Mouse (Mus musculus) forebrain, embryonic 10.5 days (tissue): ENCODE results near the gene Ap3d1. TPM values are rescaled to one million over a fixed set of nuclear protein-coding genes. Genes with fewer than 3 reads are reported as not detected.
A peak's percentile ranks its signal among the peaks of the same experiment; 100 is the strongest.

Experiments used
- DNase-seq: peaks from one replicate; pipeline ENCODE4 v3.0.0-alpha.2; 2017; ENCODE audit warnings: low spot score; ENCODE audit errors: extremely low spot score
- H3K27ac ChIP-seq: fragments of 300-500 bp; sonication (generic); 2 replicates; pipeline ENCODE4 v1.5.1; 2016; ENCODE audit warnings: mild to moderate bottlenecking
- H3K27me3 ChIP-seq: fragments of 300-500 bp; sonication (generic); 2 replicates; pipeline ENCODE4 v1.6.1; 2016; ENCODE audit warnings: mild to moderate bottlenecking; ENCODE audit not compliant: poor library complexity, severe bottlenecking
- H3K36me3 ChIP-seq: fragments of 300-500 bp; sonication (generic); replicated peaks from 2 replicates; pipeline ENCODE4 v1.6.1; 2016; ENCODE audit warnings: mild to moderate bottlenecking, moderate library complexity
- H3K4me1 ChIP-seq: fragments of 300-500 bp; sonication (generic); 2 replicates; pipeline ENCODE4 v1.6.1; 2016
- H3K4me3 ChIP-seq: fragments of 300-500 bp; sonication (generic); 2 replicates; pipeline ENCODE4 v1.5.1; 2016; ENCODE audit warnings: mild to moderate bottlenecking, moderate library complexity
- H3K9me3 ChIP-seq: fragments of 300-500 bp; sonication (generic); 2 replicates; pipeline ENCODE4 v1.6.1; 2016; ENCODE audit warnings: mild to moderate bottlenecking, moderate library complexity
- WGBS: fragments of 180-500 bp; shearing (Covaris S2); methylation state at CpG from one replicate; pipeline ENCODE4 v1.1.7; 2016; 5-methylcytosine and 5-hydroxymethylcytosine counted together
- polyA plus RNA-seq: library from polyadenylated mRNA; unstranded; fragments of >200 nt; fragmentation: Nextera tagmentation; extraction: Ambion mirVana; gene quantifications from 2 replicates; pipeline ENCODE4 v1.2.1, GENCODE M21; 2016

Gene Ap3d1
- polyA plus RNA-seq, 1 experiment from 2014 or later = 58.7 TPM

DNA sequence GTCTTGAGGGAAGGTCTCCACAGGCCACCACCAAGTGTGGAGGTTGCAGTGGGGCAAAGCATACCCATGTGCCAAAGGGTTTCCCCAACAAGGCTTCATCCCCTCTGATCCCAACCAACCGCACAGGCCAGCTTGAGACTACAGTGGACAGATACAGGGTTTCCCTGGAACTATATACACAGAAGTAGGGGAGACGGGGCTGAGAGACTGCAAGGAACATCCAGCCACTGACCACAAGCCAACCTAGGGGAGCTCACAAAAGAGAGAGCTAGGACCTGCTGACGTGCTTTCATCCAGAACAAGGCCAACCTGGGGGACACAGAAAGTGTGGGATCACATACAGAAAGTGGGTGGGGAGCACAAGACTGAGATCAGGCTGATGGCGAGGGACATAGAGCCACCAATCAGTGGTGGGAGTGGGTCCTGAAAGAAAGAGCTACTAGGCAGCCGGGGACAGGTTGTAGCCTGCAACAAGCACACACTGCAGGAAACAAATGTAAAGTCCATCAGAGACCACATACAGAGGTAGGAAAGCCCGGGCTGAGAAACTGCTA lies 67.1 kb downstream of the Ap3d1 start:
- H3K36me3 ChIP-seq = peaks cover 43% of the 10 kb centered on the region
- H3K4me3 ChIP-seq = peak overlapping the region; percentile 99
- H3K27ac ChIP-seq = peak overlapping the region; percentile 96
- no peaks in the 10 kb centered on the region for H3K9me3 ChIP-seq
- WGBS = 29% methylated on average over 6 of the region's 6 CpGs
- DNase-seq = peak; percentile 27
- peaks cover 72% of the 10 kb centered on the region for H3K4me1 ChIP-seq
- no peaks in the 10 kb centered on the region for H3K27me3 ChIP-seq

DNA sequence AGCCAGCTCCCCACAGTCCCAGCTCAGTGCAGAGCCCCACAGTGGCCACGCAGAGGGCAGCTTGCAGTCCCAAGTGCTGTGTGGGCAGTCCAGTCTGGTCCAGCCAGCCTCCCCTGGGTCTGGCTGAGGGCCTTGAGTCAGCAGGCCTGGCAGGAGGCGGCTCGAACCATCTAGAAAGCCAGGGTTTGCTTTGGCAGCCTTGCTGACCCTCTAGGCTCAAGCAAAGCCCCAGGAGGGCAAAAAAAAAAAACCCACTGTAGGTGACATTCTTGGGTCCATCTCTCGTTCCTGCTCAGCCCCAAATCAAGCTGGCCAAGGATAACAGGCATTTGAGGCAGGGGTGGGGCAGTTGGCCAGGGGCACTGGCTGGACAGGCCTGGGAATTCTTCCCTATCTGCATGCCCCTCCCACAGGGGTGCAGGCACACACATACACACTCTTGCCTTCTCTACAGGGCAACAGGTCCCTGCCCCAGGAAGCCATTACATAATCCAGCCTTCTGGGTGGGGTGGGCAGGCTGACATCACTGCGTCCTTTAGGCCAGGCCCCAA lies 67.8 kb downstream of the Ap3d1 start:
- H3K9me3 ChIP-seq = no peaks in the 10 kb centered on the region
- peak overlapping the region; percentile 96 for H3K27ac ChIP-seq
- H3K4me3 ChIP-seq = peak overlapping the region; percentile 99
- H3K27me3 ChIP-seq = no peaks in the 10 kb centered on the region
- H3K4me1 ChIP-seq = peaks cover 66% of the 10 kb centered on the region
- no peak for DNase-seq
- 72% methylated on average over 5 of the region's 5 CpGs for WGBS
- H3K36me3 ChIP-seq = peaks cover 50% of the 10 kb centered on the region

DNA sequence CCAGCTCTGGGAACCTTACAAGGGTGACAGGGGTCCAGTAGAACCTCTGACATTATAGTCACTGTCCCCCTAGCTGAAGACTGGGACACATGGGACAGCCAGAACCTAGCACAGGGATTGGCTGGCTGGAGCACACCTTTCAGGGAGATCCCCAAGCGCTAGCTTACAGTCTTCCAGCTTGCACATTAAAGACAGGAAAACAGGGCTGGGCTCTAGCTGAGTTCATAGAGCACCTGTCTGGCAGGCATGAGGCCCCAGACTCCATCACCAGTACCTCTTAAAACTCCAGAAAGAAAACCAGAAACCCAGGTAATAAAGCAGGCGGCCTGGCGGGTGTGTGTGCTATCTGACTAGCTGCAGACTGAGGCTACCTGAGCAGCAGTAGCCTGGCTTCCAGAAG lies 68.4 kb downstream of the Ap3d1 start:
- 91% methylated on average over 3 of the region's 3 CpGs for WGBS
- no peaks in the 10 kb centered on the region for H3K9me3 ChIP-seq
- H3K27me3 ChIP-seq = no peaks in the 10 kb centered on the region
- peaks cover 55% of the 10 kb centered on the region for H3K36me3 ChIP-seq
- no peak for DNase-seq
- peak overlapping the region; percentile 99 for H3K4me3 ChIP-seq
- H3K4me1 ChIP-seq = peaks cover 60% of the 10 kb centered on the region
- peak overlapping the region; percentile 96 for H3K27ac ChIP-seq

DNA sequence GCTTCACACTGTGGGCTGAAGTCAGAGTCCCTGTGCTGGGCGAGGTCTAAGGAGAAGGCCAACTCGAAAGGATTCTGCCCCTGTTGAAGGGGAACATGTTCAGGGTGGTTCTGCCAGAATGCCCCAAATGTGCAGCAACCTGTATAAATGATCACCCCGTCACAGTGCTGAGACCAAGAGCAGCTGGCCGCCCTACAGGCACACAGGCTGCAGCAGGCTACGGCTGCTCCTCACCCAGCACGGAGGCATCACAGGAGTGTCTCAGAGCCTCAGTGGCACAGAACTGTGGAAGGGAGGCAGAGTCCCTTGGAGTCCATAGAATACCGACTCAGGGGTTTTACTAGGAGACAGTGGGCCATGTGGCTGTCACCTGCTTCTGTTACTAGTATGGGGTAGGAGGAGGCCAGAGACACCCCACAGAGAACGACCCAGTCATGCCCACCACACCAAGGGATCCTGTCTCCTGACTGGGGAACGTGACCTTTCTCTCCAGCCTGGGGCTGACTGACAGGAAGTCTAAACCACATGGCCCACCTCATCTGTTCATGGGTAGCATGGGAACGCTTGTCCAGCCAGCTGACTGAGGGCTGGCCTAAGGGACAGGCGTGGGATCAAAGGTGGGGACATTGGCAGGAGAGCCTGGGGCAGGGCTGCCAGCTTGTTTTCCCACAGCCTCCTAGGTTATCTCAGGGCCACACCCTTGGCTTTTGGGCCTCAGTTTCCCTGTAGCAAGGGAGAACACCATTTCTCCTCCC lies 70.0 kb downstream of the Ap3d1 start:
- Histone ChIP-seq H3K9me3 (no peaks in the 10 kb centered on the region), H3K27me3 (no peaks in the 10 kb centered on the region), H3K27ac (no peak overlapping the region), H3K36me3 (peaks cover 71% of the 10 kb centered on the region), H3K4me1 (peaks cover 45% of the 10 kb centered on the region), H3K4me3 (peak overlapping the region; percentile 17)
- WGBS = 87% methylated on average over 11 of the region's 11 CpGs
- no peak for DNase-seq

DNA sequence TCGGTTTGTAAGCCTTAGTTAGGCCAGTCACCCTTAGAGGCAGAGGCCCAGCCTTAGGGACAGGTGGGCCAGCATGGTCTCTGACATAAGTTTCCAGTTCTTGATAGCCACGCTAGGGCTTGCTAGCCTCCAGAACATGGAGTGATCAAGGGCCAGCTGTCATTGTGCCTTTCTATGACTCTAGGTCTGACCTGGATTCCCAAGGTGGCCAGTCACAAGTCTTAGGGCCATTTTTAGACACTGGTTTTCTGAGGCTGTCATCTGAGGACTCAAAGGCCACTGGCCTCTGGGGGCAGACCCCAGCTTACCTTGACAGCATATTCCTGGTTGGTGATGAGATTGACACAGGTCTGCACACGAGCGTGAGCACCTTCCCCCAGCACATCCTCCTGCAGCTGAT lies 70.8 kb downstream of the Ap3d1 start:
- Histone ChIP-seq H3K27me3 (no peaks in the 10 kb centered on the region), H3K4me1 (peaks cover 46% of the 10 kb centered on the region), H3K9me3 (no peaks in the 10 kb centered on the region), H3K4me3 (peak overlapping the region; percentile 2; the same call in 1 of the 2 replicates), H3K27ac (no peak overlapping the region), H3K36me3 (peaks cover 79% of the 10 kb centered on the region)
- DNase-seq = no peak
- 90% methylated on average over 4 of the region's 4 CpGs for WGBS

DNA sequence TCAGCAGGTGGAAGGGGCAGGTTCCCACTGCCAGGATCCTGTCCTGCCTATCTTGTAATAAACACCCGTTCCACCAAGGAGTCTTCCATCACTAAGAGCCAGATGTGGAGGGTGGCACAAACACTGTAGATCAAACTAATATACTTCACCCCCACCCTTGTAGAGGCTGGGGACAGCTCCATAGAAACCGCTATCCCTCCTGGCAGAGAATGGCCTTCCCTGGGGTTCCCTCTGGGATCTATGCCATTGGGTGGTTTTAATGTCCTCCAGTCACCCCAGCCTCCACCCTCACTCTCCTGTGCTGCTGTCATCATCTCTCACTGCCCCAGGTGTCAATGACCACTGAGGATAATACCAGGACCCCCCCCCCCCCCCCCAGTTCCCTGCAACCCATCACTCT lies 71.5 kb downstream of the Ap3d1 start:
- peaks cover 53% of the 10 kb centered on the region for H3K4me1 ChIP-seq
- WGBS = 93% methylated on average over 2 of the region's 2 CpGs
- no peaks in the 10 kb centered on the region for H3K27me3 ChIP-seq
- DNase-seq = no peak
- H3K4me3 ChIP-seq = no peak overlapping the region
- no peak overlapping the region for H3K27ac ChIP-seq
- H3K9me3 ChIP-seq = no peaks in the 10 kb centered on the region
- H3K36me3 ChIP-seq = peaks cover 87% of the 10 kb centered on the region

DNA sequence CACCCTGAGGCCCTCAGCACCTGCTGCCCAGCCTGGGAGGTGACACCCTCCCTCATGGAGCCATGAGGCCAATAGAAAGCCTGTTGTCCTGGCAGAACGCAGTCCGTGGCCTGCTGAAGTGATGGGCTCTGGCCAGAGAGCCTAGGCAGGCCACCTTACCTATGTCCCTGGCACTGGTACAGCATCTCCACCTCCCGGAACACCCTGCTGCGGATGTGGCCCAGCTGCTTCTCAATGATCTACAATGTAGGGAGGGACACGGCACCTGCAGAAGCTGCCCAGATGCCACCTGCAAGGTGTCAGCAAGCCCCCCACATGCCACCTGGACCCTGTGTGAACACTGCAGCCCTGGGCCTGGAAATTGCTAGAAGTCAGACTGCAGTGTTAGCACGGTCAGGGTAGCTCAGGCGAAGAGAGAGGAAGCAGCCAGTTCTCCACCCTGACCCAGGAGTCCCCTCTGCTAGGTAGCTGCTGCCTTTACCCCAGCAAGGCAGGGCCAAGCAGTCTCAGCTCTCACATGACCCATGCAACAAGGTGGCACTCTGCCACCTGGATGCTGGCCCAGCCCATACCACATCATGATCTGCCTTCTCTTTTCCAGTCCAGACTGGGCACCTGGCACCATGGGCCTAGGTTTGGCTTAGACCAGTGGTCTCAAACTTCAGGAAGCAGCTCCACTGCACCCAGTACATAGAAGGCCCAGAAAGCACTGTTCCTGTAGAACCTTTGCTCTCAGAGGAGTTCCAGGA lies 72.2 kb downstream of the Ap3d1 start:
- Histone ChIP-seq H3K36me3 (peaks cover 92% of the 10 kb centered on the region), H3K4me3 (no peak overlapping the region), H3K9me3 (no peaks in the 10 kb centered on the region), H3K4me1 (peaks cover 53% of the 10 kb centered on the region), H3K27ac (no peak overlapping the region), H3K27me3 (no peaks in the 10 kb centered on the region)
- WGBS = 93% methylated on average over 7 of the region's 7 CpGs
- no peak for DNase-seq

DNA sequence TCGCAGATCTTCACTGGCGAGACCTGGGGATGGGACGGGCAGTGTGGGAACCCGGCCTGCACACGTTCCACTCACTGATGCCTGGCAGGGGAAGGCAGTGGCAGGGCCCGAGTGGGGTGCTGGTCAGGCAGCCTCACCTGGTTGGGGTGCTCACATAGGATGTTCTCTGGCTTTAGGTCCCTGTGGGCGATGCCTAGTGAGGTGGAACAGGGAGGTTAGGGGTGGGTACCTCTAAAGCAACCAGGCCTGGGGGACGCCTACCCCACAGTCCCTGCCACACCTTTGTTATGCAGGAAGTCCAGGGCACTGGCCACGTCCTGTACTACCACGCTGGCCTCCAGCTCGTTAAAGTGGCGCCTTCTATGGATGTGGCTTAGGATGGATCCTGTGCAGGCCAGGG lies 73.0 kb downstream of the Ap3d1 start:
- Histone ChIP-seq H3K27ac (no peak overlapping the region), H3K4me3 (no peak overlapping the region), H3K27me3 (no peaks in the 10 kb centered on the region), H3K9me3 (no peaks in the 10 kb centered on the region), H3K4me1 (peaks cover 51% of the 10 kb centered on the region), H3K36me3 (peaks cover 91% of the 10 kb centered on the region)
- DNase-seq = no peak
- 92% methylated on average over 12 of the region's 12 CpGs for whole genome bisulfite sequencing

DNA sequence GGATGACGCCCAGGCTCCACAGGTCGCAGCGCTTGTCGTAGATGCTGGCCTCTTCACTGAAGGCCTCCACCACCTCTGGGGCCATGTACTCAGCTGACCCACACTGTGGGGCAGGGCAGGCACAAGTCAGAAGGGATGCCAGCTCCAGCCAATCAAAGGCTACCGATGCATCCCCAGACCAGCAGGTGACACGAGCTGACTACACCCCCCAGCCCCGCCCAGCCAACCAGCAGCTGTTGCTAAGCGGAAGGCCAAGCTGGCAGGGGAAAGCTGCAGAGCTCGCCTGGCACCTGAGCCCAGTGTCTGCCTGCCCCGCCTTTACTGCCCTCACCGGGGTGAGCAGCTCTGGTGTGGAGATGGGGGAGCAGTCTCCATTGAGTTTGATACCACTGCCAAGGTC lies 73.5 kb downstream of the Ap3d1 start:
- WGBS = 87% methylated on average over 11 of the region's 11 CpGs

DNA sequence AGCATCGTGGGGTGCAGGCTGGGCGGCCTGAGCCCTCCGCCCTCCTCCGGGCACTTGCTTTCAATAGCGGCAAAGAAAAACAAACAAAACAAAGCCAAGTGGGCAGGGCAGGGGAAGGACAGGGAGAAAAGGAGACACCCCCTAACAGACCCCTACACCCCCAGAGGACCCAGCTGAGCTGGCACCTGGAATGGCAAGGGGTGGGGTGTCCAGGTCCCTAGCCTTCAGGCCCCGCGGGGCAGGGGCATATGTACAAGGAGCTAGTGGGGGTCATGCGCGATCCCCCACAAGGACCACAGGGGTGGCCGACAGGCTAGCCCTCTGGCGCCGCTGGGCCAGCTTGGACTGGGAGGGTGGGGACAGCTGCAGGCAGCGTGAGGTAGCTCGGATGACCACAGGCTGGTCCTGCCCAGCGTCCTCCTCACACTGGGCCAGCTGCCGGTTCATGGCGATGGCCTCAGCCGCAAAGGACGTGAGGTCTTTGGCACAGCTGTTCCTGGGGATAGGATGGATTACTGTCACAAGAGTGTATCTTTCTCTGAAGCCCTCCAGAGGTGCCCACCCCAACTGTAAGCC lies 75.1 kb downstream of the Ap3d1 start:
- H3K36me3 ChIP-seq = peaks cover 70% of the 10 kb centered on the region
- H3K27ac ChIP-seq = no peak overlapping the region
- no peak overlapping the region; the same call in 1 of the 2 replicates for H3K4me3 ChIP-seq
- 82% methylated on average over 19 of the region's 19 CpGs for WGBS
- peaks cover 41% of the 10 kb centered on the region for H3K4me1 ChIP-seq
- H3K27me3 ChIP-seq = no peaks in the 10 kb centered on the region
- no peaks in the 10 kb centered on the region for H3K9me3 ChIP-seq
- DNase-seq = no peak

More for the DNA sequence above, 73.5 kb downstream of the Ap3d1 start:
- Histone ChIP-seq H3K4me3 (no peak overlapping the region), H3K27ac (no peak overlapping the region), H3K4me1 (peaks cover 50% of the 10 kb centered on the region), H3K9me3 (no peaks in the 10 kb centered on the region), H3K36me3 (peaks cover 87% of the 10 kb centered on the region), H3K27me3 (no peaks in the 10 kb centered on the region)
- DNase-seq = no peak

DNA sequence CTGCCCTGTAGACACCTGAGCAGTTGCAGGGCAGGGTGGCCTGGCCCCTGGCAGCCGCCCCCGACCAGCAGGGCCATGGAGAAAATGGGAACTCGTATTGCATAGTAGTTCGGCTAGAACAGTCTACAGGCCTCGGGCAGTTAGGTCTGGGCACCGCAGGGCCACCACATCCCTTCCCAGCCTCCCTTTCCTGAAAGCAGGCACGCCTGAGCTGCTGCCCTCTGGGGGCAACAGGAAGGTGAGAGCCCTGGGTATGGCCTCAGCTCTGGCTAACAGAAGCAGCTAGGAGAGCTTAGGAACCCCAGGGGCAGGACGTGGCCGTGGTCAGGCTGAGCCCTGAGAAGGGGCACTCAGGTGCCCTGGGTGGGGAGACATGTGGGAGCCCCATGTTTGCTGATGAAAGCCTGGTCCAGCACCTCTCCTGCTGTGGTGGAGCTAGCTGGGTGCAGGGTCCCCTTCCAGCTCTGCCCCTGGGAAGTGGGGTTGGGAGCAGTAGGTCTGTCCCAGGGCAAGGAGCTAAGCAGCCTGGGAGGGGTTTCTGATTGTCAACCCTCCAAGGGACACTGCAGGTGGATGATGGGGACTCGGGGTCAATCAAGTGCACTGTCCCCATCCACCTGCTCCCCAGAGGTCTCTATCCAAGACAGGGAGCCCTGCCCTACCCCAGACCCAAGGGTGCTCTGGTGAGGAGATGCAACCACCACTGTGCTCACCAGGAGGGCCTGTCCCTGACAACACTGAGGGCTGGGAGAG lies 75.9 kb downstream of the Ap3d1 start:
- WGBS = 74% methylated on average over 10 of the region's 10 CpGs
- Histone ChIP-seq H3K4me1 (peaks cover 40% of the 10 kb centered on the region), H3K27ac (no peak overlapping the region), H3K9me3 (no peaks in the 10 kb centered on the region), H3K36me3 (peaks cover 62% of the 10 kb centered on the region), H3K4me3 (no peak overlapping the region; the same call in 1 of the 2 replicates), H3K27me3 (no peaks in the 10 kb centered on the region)
- no peak for DNase-seq

DNA sequence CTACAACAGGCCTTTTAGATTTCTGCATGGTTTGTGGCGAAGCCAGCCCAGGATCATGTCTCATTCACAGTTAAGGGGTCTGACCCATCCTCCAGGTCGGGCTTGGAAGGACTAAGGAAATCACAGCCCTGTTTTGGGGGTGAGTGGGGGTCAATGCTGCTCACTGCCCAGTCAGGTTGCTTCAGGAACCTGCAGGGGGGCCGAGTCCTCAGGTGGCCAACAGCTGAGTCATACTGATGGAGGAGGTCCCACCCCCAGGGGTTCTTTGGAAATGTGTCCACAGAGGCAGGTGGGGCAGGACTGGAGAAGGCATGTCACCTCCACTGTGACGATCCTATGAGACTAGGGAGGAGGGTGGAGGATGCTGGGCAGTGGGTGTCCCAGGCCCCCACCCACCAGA lies 76.6 kb downstream of the Ap3d1 start:
- Histone ChIP-seq H3K4me1 (peaks cover 42% of the 10 kb centered on the region), H3K27me3 (no peaks in the 10 kb centered on the region), H3K27ac (0 out of 2 replicates have a peak overlapping the region, but pooled peaks have one; percentile 44), H3K9me3 (no peaks in the 10 kb centered on the region), H3K4me3 (no peak overlapping the region), H3K36me3 (peaks cover 55% of the 10 kb centered on the region)
- 76% methylated on average over 4 of the region's 4 CpGs for WGBS
- DNase-seq = no peak
